Mouse (Mus musculus): ENCODE results near the gene Stil. TPM values are rescaled to one million over a fixed set of nuclear protein-coding genes. Genes with fewer than 3 reads are reported as not detected.

Stil gene
- total and polyA plus RNA-seq, 2 experiments from 2014 or later: 2.1 to 4.2 TPM

DNA sequence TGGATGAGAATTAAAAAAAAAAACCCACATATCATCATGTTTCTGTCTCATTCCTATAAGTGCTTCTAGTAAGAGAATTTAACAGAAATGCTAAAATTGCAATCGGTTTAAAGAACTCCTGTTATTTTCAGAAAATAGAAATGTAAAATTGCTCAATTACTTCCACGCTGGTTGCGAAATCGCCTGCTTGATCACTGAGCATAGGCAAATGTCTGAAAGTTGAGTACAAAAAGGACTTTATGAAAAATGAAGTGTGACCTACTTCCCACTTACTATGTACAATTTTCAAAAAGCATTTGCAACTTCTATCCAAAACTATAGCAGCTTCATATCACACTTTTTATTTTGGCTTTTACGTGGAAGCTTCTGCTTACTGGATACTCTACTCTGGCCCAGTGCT is 29.2 kb upstream of the Stil start:
- no peak for ATAC-seq

DNA sequence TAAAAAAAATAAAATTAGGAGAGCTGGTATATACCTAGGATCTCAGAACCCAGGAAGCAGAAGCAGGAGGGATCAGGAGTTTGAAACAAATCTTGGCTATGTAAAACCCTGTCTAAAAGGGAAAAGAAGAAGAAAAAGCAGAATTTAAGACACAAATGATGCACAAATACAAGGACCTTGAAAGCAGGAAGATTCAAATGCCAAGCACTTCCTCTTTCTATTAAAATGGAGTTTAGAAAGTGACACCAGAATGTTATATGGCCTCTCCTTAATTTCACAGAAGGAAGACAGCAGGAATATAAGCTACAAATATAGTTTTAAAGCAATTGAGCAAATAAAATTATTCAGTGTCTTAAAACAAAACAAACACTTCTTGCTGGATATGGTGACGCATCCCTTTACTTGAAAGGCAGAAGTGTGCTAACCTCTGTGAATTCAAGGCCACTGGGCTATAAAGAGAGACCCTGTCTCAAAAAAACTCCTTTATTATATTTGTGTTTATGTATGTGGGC is 26.7 kb upstream of the Stil start:
- 85% methylated on average over 1 of the region's 1 CpGs for WGBS
- H3K27ac ChIP-seq (ENCODE audit: low read depth, low read length): no peak overlapping the region
- H3K4me1 ChIP-seq (ENCODE audit: insufficient read depth): no peaks in the 10 kb centered on the region
- no peaks in the 10 kb centered on the region for H3K27me3 ChIP-seq (ENCODE audit: insufficient read depth, low read length)
- DNase-seq: no peak
- H3K4me3 ChIP-seq (ENCODE audit: low read depth, low read length): no peak overlapping the region
- H3K9ac ChIP-seq: no peak overlapping the region
- H3K9me3 ChIP-seq (ENCODE audit: low read length): no peaks in the 10 kb centered on the region
- H3K4me2 ChIP-seq (ENCODE audit: low read depth): no peak overlapping the region
- TF ChIP-seq CTCF (IDR thresholded peaks at IDR 0.05; ENCODE audit: low read depth): no peak
- peaks cover 8% of the 10 kb centered on the region; the same call in 1 of the 2 replicates for H3K36me3 ChIP-seq (ENCODE audit: insufficient read depth)
- no peak for ATAC-seq

More for the DNA sequence above, 29.2 kb upstream of the Stil start:
- no peaks in the 10 kb centered on the region for H3K9me3 ChIP-seq (ENCODE audit: low read length)
- no peak for TF ChIP-seq CTCF (IDR thresholded peaks at IDR 0.05; ENCODE audit: low read depth)
- no peak for DNase-seq
- 91% methylated on average over 5 of the region's 5 CpGs for WGBS
- no peaks in the 10 kb centered on the region for H3K27me3 ChIP-seq (ENCODE audit: insufficient read depth, low read length)
- no peaks in the 10 kb centered on the region for H3K4me1 ChIP-seq (ENCODE audit: insufficient read depth)
- no peak overlapping the region for H3K9ac ChIP-seq
- peaks cover 20% of the 10 kb centered on the region for H3K36me3 ChIP-seq (ENCODE audit: insufficient read depth)
- H3K4me2 ChIP-seq (ENCODE audit: low read depth): no peak overlapping the region
- H3K27ac ChIP-seq (ENCODE audit: low read depth, low read length): no peak overlapping the region
- H3K4me3 ChIP-seq (ENCODE audit: low read depth, low read length): no peak overlapping the region

DNA sequence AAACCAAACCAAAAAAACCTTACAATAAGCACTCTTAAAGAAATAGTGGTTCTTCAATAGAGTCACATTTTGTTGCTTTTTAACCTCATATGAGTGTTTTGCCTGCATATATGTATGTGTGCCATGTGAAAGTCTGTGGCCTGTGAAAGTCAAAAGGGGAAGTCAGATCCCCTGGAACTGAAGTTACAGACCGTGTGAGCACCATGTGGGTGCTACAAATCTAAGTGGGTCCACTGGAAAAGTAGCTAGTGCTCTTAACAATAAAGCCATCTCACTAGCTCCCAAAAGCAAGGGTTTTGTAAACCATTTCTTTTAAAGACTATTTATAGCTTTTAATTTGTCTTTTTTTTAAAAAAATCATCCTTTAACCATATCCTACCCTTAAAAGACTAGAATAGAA is 17.3 kb upstream of the Stil start:
- TF ChIP-seq CTCF (IDR thresholded peaks at IDR 0.05; ENCODE audit: low read depth): no peak
- ATAC-seq: no peak
- WGBS: 92% methylated on average over 1 of the region's 1 CpGs
- H3K9me3 ChIP-seq (ENCODE audit: low read length): no peaks in the 10 kb centered on the region
- no peaks in the 10 kb centered on the region for H3K27me3 ChIP-seq (ENCODE audit: insufficient read depth, low read length)
- H3K4me3 ChIP-seq (ENCODE audit: low read depth, low read length): no peak overlapping the region
- H3K27ac ChIP-seq (ENCODE audit: low read depth, low read length): no peak overlapping the region
- no peak overlapping the region for H3K4me2 ChIP-seq (ENCODE audit: low read depth)
- no peaks in the 10 kb centered on the region for H3K36me3 ChIP-seq (ENCODE audit: insufficient read depth)
- H3K9ac ChIP-seq: no peak overlapping the region
- no peak for DNase-seq
- H3K4me1 ChIP-seq (ENCODE audit: insufficient read depth): no peaks in the 10 kb centered on the region; the same call in 1 of the 2 replicates

DNA sequence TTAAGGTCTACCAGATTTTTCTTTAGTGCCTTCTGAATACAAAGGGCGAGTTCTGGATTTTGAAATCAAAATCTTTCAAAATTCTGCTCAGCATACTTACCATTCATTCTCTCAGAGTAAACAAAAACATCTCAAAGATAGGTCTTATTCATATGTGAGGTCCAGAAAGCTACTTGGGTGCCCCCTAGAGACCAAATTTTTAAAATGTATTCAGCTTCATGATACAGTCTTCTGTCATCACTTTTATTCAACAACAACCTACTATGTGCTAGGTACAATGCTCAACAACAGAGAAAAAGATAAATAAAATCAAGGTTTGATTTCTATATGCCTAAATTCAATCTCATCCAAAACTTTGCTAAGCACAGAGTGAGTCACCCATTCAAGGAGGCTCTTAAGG is 16.9 kb upstream of the Stil start:
- peak; percentile 37; the same call in 1 of the 2 replicates for TF ChIP-seq CTCF (IDR thresholded peaks at IDR 0.05; ENCODE audit: low read depth)
- Histone ChIP-seq H3K27ac (ENCODE audit: low read depth, low read length) (no peak overlapping the region), H3K9me3 (ENCODE audit: low read length) (no peaks in the 10 kb centered on the region), H3K4me2 (ENCODE audit: low read depth) (no peak overlapping the region), H3K4me1 (ENCODE audit: insufficient read depth) (no peaks in the 10 kb centered on the region; the same call in 1 of the 2 replicates), H3K27me3 (ENCODE audit: insufficient read depth, low read length) (no peaks in the 10 kb centered on the region), H3K36me3 (ENCODE audit: insufficient read depth) (no peaks in the 10 kb centered on the region), H3K4me3 (ENCODE audit: low read depth, low read length) (no peak overlapping the region), H3K9ac (no peak overlapping the region)
- no peak for DNase-seq
- no peak for ATAC-seq
- 91% methylated on average over 1 of the region's 1 CpGs for WGBS

DNA sequence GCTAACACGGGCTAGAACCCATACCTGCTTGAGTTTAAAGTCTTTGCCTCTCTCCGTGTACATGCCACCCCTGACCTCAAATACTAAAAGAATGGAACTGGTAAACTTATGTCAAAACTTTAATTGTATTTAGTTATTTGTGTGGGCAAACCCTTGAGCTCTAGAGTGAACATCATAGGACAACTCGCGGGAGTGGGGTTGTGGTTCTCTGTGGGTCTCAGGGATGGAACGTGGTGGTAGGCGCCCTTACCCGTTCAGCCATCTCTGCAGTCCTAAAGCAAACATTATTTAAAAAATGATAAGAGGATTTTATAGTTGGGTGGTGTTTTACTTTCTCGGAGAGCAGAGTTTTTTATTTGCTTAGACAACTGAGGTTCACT is 13.8 kb upstream of the Stil start:
- no peaks in the 10 kb centered on the region; the same call in 1 of the 2 replicates for H3K4me1 ChIP-seq (ENCODE audit: insufficient read depth)
- peak overlapping the region; percentile 91 for H3K9ac ChIP-seq
- WGBS: under 1% methylated on average over 8 of the region's 8 CpGs
- ATAC-seq: peak; percentile 40
- DNase-seq: no peak
- H3K27me3 ChIP-seq (ENCODE audit: insufficient read depth, low read length): no peaks in the 10 kb centered on the region
- H3K27ac ChIP-seq (ENCODE audit: low read depth, low read length): peak overlapping the region; percentile 99
- no peaks in the 10 kb centered on the region for H3K36me3 ChIP-seq (ENCODE audit: insufficient read depth)
- peak overlapping the region; percentile 72 for H3K4me2 ChIP-seq (ENCODE audit: low read depth)
- H3K4me3 ChIP-seq (ENCODE audit: low read depth, low read length): peak overlapping the region; percentile 68
- TF ChIP-seq CTCF (IDR thresholded peaks at IDR 0.05; ENCODE audit: low read depth): no peak
- no peaks in the 10 kb centered on the region for H3K9me3 ChIP-seq (ENCODE audit: low read length)

DNA sequence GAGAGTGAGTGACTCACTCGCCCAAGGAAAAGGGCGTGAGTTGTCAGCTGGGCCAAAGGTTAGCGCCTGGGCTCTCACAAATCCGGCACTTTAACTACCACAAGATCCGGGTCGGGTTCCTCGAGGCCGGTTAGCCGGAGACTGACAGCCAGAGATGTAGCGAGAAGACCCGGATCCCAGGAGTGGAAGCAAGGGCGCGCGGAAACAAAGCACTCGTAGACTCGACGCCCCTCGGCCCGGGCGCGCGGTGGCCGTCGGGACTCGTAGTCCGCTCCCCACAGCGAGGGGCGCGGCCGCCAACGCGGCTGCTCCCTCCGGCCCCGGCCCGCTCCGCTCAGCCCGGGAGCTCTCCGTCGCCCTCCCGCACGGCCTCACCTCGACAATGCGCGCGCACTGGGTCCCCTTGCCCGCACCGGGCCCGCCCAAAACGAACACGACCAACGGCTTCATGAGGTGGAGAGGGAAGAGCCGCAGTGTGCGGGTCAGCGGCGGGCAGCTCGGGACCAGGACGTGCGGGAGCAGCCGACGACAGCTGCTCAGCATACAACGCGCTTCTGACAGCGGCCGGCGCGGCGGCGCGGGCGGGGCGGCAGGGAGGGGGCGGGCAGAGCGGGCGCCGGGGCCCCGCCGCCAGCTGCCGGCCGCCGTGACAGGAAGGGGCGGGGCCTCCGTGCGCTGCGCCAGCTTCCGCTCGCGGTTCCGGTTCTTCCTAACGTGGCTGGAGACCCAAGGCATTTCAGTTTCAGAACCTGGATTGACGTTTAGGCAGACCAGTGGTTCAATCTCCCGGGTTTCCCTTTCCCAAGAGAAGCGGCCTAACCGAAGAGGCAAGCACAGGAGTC is 13.1 kb upstream of the Stil start, which contains the start of gene Cmpk1:
Gene Cmpk1 (minus strand): TSS at position 651 of the 842 bp plus-strand sequence.
- under 1% methylated on average over 92 of the region's 93 CpGs for WGBS
- no peak for TF ChIP-seq CTCF (IDR thresholded peaks at IDR 0.05; ENCODE audit: low read depth)
- H3K4me3 ChIP-seq (ENCODE audit: low read depth, low read length): peak within 1 kb of the TSS; percentile 68
- H3K36me3 ChIP-seq (ENCODE audit: insufficient read depth): no peaks in the 10 kb centered on the region
- peak within 1 kb of the TSS; percentile 72 for H3K4me2 ChIP-seq (ENCODE audit: low read depth)
- no peaks in the 10 kb centered on the region; the same call in 1 of the 2 replicates for H3K4me1 ChIP-seq (ENCODE audit: insufficient read depth)
- H3K9ac ChIP-seq: peak within 1 kb of the TSS; percentile 91
- DNase-seq (peak; percentile 92), ATAC-seq (peak; percentile 97)
- H3K9me3 ChIP-seq (ENCODE audit: low read length): no peaks in the 10 kb centered on the region
- peak within 1 kb of the TSS; percentile 99 for H3K27ac ChIP-seq (ENCODE audit: low read depth, low read length)
- H3K27me3 ChIP-seq (ENCODE audit: insufficient read depth, low read length): peaks cover 2% of the 10 kb centered on the region; the same call in 1 of the 2 replicates

DNA sequence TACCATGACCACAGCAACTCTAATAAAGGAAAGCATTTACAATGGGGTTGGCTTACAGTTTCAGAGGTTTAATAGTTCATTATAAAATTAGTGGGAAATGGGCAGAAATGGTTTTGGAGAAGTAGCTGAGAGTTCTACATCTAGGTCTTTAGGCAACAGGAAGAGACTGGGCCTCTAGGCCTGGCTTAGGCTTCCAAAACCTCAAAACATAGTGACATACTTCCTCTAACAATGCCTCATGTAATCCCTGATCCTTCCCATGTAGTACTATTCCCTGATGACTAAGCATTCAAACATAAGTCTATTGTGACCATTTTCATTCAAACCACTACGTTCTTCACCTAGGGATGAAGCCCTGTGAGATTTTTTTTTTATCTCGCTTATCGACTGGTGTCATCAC is 5.7 kb upstream of the Stil start:
- ATAC-seq: no peak

More for the DNA sequence above, 5.7 kb upstream of the Stil start:
- Histone ChIP-seq H3K27ac (ENCODE audit: low read depth, low read length) (no peak overlapping the region), H3K9ac (no peak overlapping the region), H3K4me2 (ENCODE audit: low read depth) (no peak overlapping the region), H3K27me3 (ENCODE audit: insufficient read depth, low read length) (peaks cover 8% of the 10 kb centered on the region), H3K36me3 (ENCODE audit: insufficient read depth) (no peaks in the 10 kb centered on the region), H3K9me3 (ENCODE audit: low read length) (no peaks in the 10 kb centered on the region), H3K4me1 (ENCODE audit: insufficient read depth) (no peaks in the 10 kb centered on the region), H3K4me3 (ENCODE audit: low read depth, low read length) (no peak overlapping the region)
- TF ChIP-seq CTCF (IDR thresholded peaks at IDR 0.05; ENCODE audit: low read depth): no peak
- 85% methylated on average over 3 of the region's 3 CpGs for WGBS
- DNase-seq: no peak

Data from forebrain, postnatal 0 days (tissue).